ENCODE assay signal across 8 mouse cellular contexts in genomic region chr3:22075887-22076560, GRCm38 (mm10). TPM values are rescaled to one million over a fixed set of nuclear protein-coding genes. Genes with fewer than 3 reads are reported as not detected.
DNase-seq lines count a peak whose midpoint lies in the region; ATAC-seq and TF ChIP-seq lines count a peak whose summit lies in the region.

No protein-coding gene starts in this region.

- no peaks in the 10 kb centered on the region for H3K9me3 ChIP-seq in heart, embryonic 14.5 days (ENCODE audit: control insufficient read depth, low read length)
- H3K9me3 ChIP-seq in liver, embryonic 13.5 days (replicated peaks), result no peaks in the 10 kb centered on the region
- no peaks in the 10 kb centered on the region for H3K9me3 ChIP-seq in stomach, embryonic 14.5 days (ENCODE audit: control insufficient read depth, low read depth, low read length)

- TF ChIP-seq POLR2A in bone marrow macrophage, adult 2 months (IDR thresholded peaks at IDR 0.05; ENCODE audit: borderline replicate concordance, low read depth, low read length), result no peak
- TF ChIP-seq POLR2A in embryonic fibroblast, embryonic 13.5 days (IDR thresholded peaks at IDR 0.05; ENCODE audit: low read depth, low read length), result peak; percentile 41; the same call in 1 of the 2 replicates

- DNase-seq in kidney, postnatal 14 days, result peak; percentile 94
- peak; percentile 71 for DNase-seq in liver, embryonic 13.5 days
- DNase-seq in natural killer cell, adult 2 months (ENCODE audit: low spot score in 2 of 2), result peak; percentile 65 to 86

- peak overlapping the region; percentile 93 for H3K9ac ChIP-seq in heart, embryonic 14.5 days (ENCODE audit: low read length)
- H3K9ac ChIP-seq in liver, embryonic 13.5 days, result peak overlapping the region; percentile 92
- peak overlapping the region; percentile 73 for H3K9ac ChIP-seq in stomach, embryonic 14.5 days (replicated peaks; ENCODE audit: low read depth, low read length)

- H3K79me3 ChIP-seq in C2C12 (ENCODE audit: low read depth), result peaks cover 32% of the 10 kb centered on the region

- peak overlapping the region; percentile 86 for H3K4me2 ChIP-seq in heart, embryonic 14.5 days (ENCODE audit: low read length)
- peak overlapping the region; percentile 88 for H3K4me2 ChIP-seq in liver, embryonic 13.5 days
- peak overlapping the region; percentile 71 for H3K4me2 ChIP-seq in stomach, embryonic 14.5 days (replicated peaks; ENCODE audit: low read depth, low read length)

- 1% methylated on average over 33 of the region's 70 CpGs for WGBS in heart, embryonic 14.5 days
- 1% methylated on average over 53 of the region's 70 CpGs for WGBS in liver, embryonic 13.5 days (ENCODE audit: insufficient replicate concordance)
- 0% methylated on average over 45 of the region's 70 CpGs for WGBS in stomach, embryonic 14.5 days

- peak overlapping the region; percentile 86 for H3ac ChIP-seq in C2C12 (ENCODE audit: control insufficient read depth, insufficient read length, low read depth)

- H3K79me2 ChIP-seq in C2C12 (ENCODE audit: control insufficient read depth, insufficient read depth), result peaks cover 43% of the 10 kb centered on the region

- H3K36me3 ChIP-seq in C2C12 (ENCODE audit: control insufficient read depth, insufficient read depth), result no peaks in the 10 kb centered on the region
- no peaks in the 10 kb centered on the region for H3K36me3 ChIP-seq in heart, embryonic 14.5 days (ENCODE audit: control insufficient read depth, insufficient read depth, low read length)
- no peaks in the 10 kb centered on the region; the same call in 1 of the 2 replicates for H3K36me3 ChIP-seq in liver, embryonic 13.5 days
- no peaks in the 10 kb centered on the region for H3K36me3 ChIP-seq in stomach, embryonic 14.5 days (ENCODE audit: control insufficient read depth, insufficient read depth, low read length)

- TF ChIP-seq CTCF in C2C12 (IDR thresholded peaks at IDR 0.05; ENCODE audit: control insufficient read depth, insufficient read depth, insufficient read length), result no peak
- no peak for TF ChIP-seq CTCF in bone marrow macrophage, adult 2 months (IDR thresholded peaks at IDR 0.05; ENCODE audit: low read depth, low read length)
- TF ChIP-seq CTCF in embryonic fibroblast, embryonic 13.5 days (IDR thresholded peaks at IDR 0.05; ENCODE audit: borderline replicate concordance, insufficient read depth, low read length), result no peak

- H3K4me1 ChIP-seq in bone marrow macrophage, adult 2 months (ENCODE audit: control insufficient read depth, insufficient read depth, low read length), result peaks cover 46% of the 10 kb centered on the region
- no peaks in the 10 kb centered on the region for H3K4me1 ChIP-seq in embryonic fibroblast, embryonic 13.5 days (ENCODE audit: control insufficient read depth, insufficient read depth, low read length)
- peaks cover 11 to 14% of the 10 kb centered on the region in 2 experiments for H3K4me1 ChIP-seq in heart, embryonic 14.5 days (ENCODE audit: control insufficient read depth in 2 of 2, insufficient read depth in 2 of 2, low read length in 2 of 2)
- H3K4me1 ChIP-seq in liver, embryonic 13.5 days (replicated peaks), result peaks cover 44% of the 10 kb centered on the region
- peaks cover 5% of the 10 kb centered on the region; the same call in 1 of the 2 replicates for H3K4me1 ChIP-seq in stomach, embryonic 14.5 days (ENCODE audit: control insufficient read depth, insufficient read depth, low read length)

- peak; percentile 79 for ATAC-seq in heart, embryonic 14.5 days (ENCODE audit: insufficient number of reproducible peaks, insufficient read depth, low FRiP score, low read depth)
- ATAC-seq in liver, embryonic 13.5 days (ENCODE audit: low read depth), result peak; percentile 70
- ATAC-seq in stomach, embryonic 14.5 days (ENCODE audit: insufficient number of reproducible peaks, insufficient read depth, low FRiP score, low read depth), result peak; percentile 89

- H3K27me3 ChIP-seq in C2C12 (ENCODE audit: control insufficient read depth, insufficient read depth, insufficient read length), result no peaks in the 10 kb centered on the region
- H3K27me3 ChIP-seq in heart, embryonic 14.5 days (ENCODE audit: control insufficient read depth, insufficient read depth, low read length), result no peaks in the 10 kb centered on the region
- no peaks in the 10 kb centered on the region for H3K27me3 ChIP-seq in liver, embryonic 13.5 days
- H3K27me3 ChIP-seq in stomach, embryonic 14.5 days (ENCODE audit: control insufficient read depth, insufficient read depth, low read length), result no peaks in the 10 kb centered on the region

- peak overlapping the region; percentile 57 for H3K27ac ChIP-seq in bone marrow macrophage, adult 2 months (ENCODE audit: insufficient read depth, low read depth, low read length)
- H3K27ac ChIP-seq in embryonic fibroblast, embryonic 13.5 days (ENCODE audit: insufficient read depth, low read length), result peak overlapping the region; percentile 28; the same call in 1 of the 2 replicates
- H3K27ac ChIP-seq in heart, embryonic 14.5 days (replicated peaks in 1 of 2; ENCODE audit: control insufficient read depth in 1 of 2, insufficient read depth in 1 of 2, low read depth in 2 of 2, low read length in 2 of 2), result peak overlapping the region; percentile 94 to 98
- H3K27ac ChIP-seq in liver, embryonic 13.5 days, result peak overlapping the region; percentile 73
- peak overlapping the region; percentile 96 for H3K27ac ChIP-seq in stomach, embryonic 14.5 days (ENCODE audit: low read length)

- H3K4me3 ChIP-seq in C2C12 (ENCODE audit: insufficient read depth, poor library complexity, severe bottlenecking), result peak overlapping the region; percentile 82
- peak overlapping the region; percentile 87 for H3K4me3 ChIP-seq in bone marrow macrophage, adult 2 months (ENCODE audit: insufficient read depth, low read length)
- H3K4me3 ChIP-seq in embryonic fibroblast, embryonic 13.5 days (ENCODE audit: insufficient read depth, low read length), result peak overlapping the region; percentile 87
- H3K4me3 ChIP-seq in heart, embryonic 14.5 days (ENCODE audit: control insufficient read depth in 1 of 2, insufficient read depth in 1 of 2, low read depth in 1 of 2, low read length in 2 of 2), result peak overlapping the region; percentile 86 to 100
- peak overlapping the region; percentile 90 for H3K4me3 ChIP-seq in liver, embryonic 13.5 days (replicated peaks)
- peak overlapping the region; percentile 90 for H3K4me3 ChIP-seq in stomach, embryonic 14.5 days (ENCODE audit: low read depth, low read length)

TF ChIP-seq in C2C12, 6 proteins besides CTCF, POLR2A, EP300 and RAD21:
- TF ChIP-seq CEBPB (IDR thresholded peaks at IDR 0.05; ENCODE audit: low read depth) (no peak), MYOG (IDR thresholded peaks at IDR 0.05; ENCODE audit: control insufficient read depth, extremely low read depth, insufficient read length) (no peak), USF1 (IDR thresholded peaks at IDR 0.05; ENCODE audit: low read depth) (no peak), MAX (IDR thresholded peaks at IDR 0.05) (no peak), FOSL1 (IDR thresholded peaks at IDR 0.05; ENCODE audit: insufficient read depth, low read length, poor library complexity, severe bottlenecking) (no peak), MYOD1 (IDR thresholded peaks at IDR 0.05; ENCODE audit: control insufficient read depth, insufficient read length, low read depth) (no peak)

RNA-seq across cellular contexts. Expression of gene Tbl1xr1, which starts 0.4 kb away (rescaled TPM):
- 6.1 TPM for polyA plus RNA-seq in C2C12 (2012; fragmentation: generic; extraction: Trizol)
- 55.5 and 58.6 TPM in 2 replicates for polyA plus RNA-seq in bone marrow macrophage, adult 2 months (2012; ENCODE audit: insufficient read depth, insufficient read length, missing spikeins)
- polyA plus RNA-seq in embryonic fibroblast, embryonic 13.5 days (2011; ENCODE audit: insufficient read length, low read depth, missing spikeins), result 60.0 and 82.2 TPM in 2 replicates
- 18.1 and 24.5 TPM in 2 replicates for polyA plus RNA-seq in heart, embryonic 14.5 days (2014; fragmentation: Nextera tagmentation; extraction: Ambion mirVana)
- polyA plus RNA-seq in liver, embryonic 13.5 days (2015; fragmentation: Nextera tagmentation; extraction: Ambion mirVana), result 5.0 and 8.5 TPM in 2 replicates
- 40.0 and 45.7 TPM in 2 replicates for polyA plus RNA-seq in stomach, embryonic 14.5 days (2014; fragmentation: Nextera tagmentation; extraction: Ambion mirVana)

Comparison
In these comparisons a context has a peak if more than half of its experiments do, and no peak if none do; other contexts are left out.
1. Peak in every context shown above with its lines: DNase-seq, ATAC-seq, H3K4me3 ChIP-seq and H3K27ac ChIP-seq.
2. H3K27ac ChIP-seq: peak in every context shown above with its lines; median percentile 96 in heart, embryonic 14.5 days; 96 in stomach, embryonic 14.5 days; 73 in liver, embryonic 13.5 days; 57 in bone marrow macrophage, adult 2 months; 28 in embryonic fibroblast, embryonic 13.5 days.